Mouse (Mus musculus) CH12.LX (cell line): ENCODE results near the gene B3galt1. TPM values are rescaled to one million over a fixed set of nuclear protein-coding genes. Genes with fewer than 3 reads are reported as not detected.

ENCODE experiments used
- DNase-seq: peaks from one replicate; pipeline ENCODE4 v3.0.0-alpha.2; 2013; ENCODE audit errors: extremely low read depth
- H3K27ac ChIP-seq: 2 replicates; pipeline ENCODE4 v1.5.1; 2012; ENCODE audit warnings: low read depth, mild to moderate bottlenecking, control low read depth, moderate library complexity; ENCODE audit not compliant: insufficient read depth
- H3K27me3 ChIP-seq: replicated peaks from 2 replicates; pipeline ENCODE3; 2012; ENCODE audit warnings: inconsistent platforms
- H3K36me3 ChIP-seq, 2 experiments: replicated peaks in 1 of 2; 2 replicates each; pipeline versions ENCODE3 to v1.6.1; 2012; ENCODE audit warnings: inconsistent platforms in 1 of 2, low read length in 1 of 2, mild to moderate bottlenecking in 1 of 2, mixed read lengths in 1 of 2, moderate library complexity in 1 of 2; ENCODE audit not compliant: control insufficient read depth in 1 of 2, insufficient read depth in 1 of 2
- H3K4me1 ChIP-seq, 2 experiments: 2 replicates each; pipeline ENCODE4 v1.6.1; 2012; ENCODE audit warnings: inconsistent platforms in 1 of 2, moderate library complexity in 1 of 2; ENCODE audit not compliant: insufficient read depth in 2 of 2, control insufficient read depth in 1 of 2
- H3K4me2 ChIP-seq: 2 replicates; pipeline ENCODE4 v1.6.1; 2012; ENCODE audit warnings: low read depth, mild to moderate bottlenecking, control low read depth; ENCODE audit not compliant: poor library complexity, insufficient read depth, severe bottlenecking
- H3K4me3 ChIP-seq, 3 experiments: fragments of 150-350 bp in 1 of 3; sonication (generic) in 1 of 3; replicated peaks in 1 of 3; 2 replicates each; pipeline versions ENCODE3 to v1.5.1; 2011 to 2012; ENCODE audit warnings: low read depth in 2 of 3, low read length in 2 of 3, mild to moderate bottlenecking in 2 of 3, moderate library complexity in 2 of 3, control low read depth in 1 of 3, improper control_type of control experiment in 1 of 3, inconsistent platforms in 1 of 3, mixed read lengths in 1 of 3; ENCODE audit not compliant: poor library complexity in 1 of 3
- H3K79me2 ChIP-seq: replicated peaks from 2 replicates; pipeline ENCODE4 v1.6.1; 2012; ENCODE audit warnings: mild to moderate bottlenecking, moderate library complexity; ENCODE audit not compliant: control insufficient read depth, poor library complexity, insufficient read depth, severe bottlenecking; ENCODE audit errors: extremely low read depth
- H3K9ac ChIP-seq: 2 replicates; pipeline ENCODE4 v1.6.1; 2012; ENCODE audit warnings: low read depth, mild to moderate bottlenecking, control low read depth, moderate library complexity; ENCODE audit not compliant: insufficient read depth
- H3K9me3 ChIP-seq: replicated peaks from 2 replicates; pipeline ENCODE3; 2012; ENCODE audit warnings: low read length, inconsistent platforms, mixed read lengths
- CHD1 ChIP-seq: IDR thresholded peaks from 2 replicates; pipeline ENCODE4 v1.6.1; 2012; ENCODE audit warnings: low read depth, low read length, improper control_type of control experiment, inconsistent platforms
- CTCF ChIP-seq, 2 experiments: IDR thresholded peaks in 1 of 2; conservative IDR thresholded peaks in 1 of 2; 2 replicates each; pipeline ENCODE4 v1.5.1; 2011 to 2012; ENCODE audit warnings: low read depth in 2 of 2, low read length in 2 of 2, improper control_type of control experiment in 1 of 2, inconsistent platforms in 1 of 2, mild to moderate bottlenecking in 1 of 2, moderate library complexity in 1 of 2
- E2F4 ChIP-seq: IDR thresholded peaks from 2 replicates; pipeline ENCODE4 v1.6.1; 2011; ENCODE audit warnings: low read depth, low read length, improper control_type of control experiment; ENCODE audit not compliant: insufficient replicate concordance
- EP300 ChIP-seq: IDR thresholded peaks from 2 replicates; pipeline ENCODE4 v1.6.1; 2011; ENCODE audit warnings: low read length, improper control_type of control experiment
- ETS1 ChIP-seq: conservative IDR thresholded peaks from 2 replicates; pipeline ENCODE4 v1.6.1; 2012; ENCODE audit warnings: low read depth, mild to moderate bottlenecking, inconsistent platforms, low read length, improper control_type of control experiment, moderate library complexity
- HCFC1 ChIP-seq: IDR thresholded peaks from 2 replicates; pipeline ENCODE4 v1.6.1; 2012; ENCODE audit warnings: low read depth, mild to moderate bottlenecking, inconsistent platforms, low read length, improper control_type of control experiment
- JUND ChIP-seq: conservative IDR thresholded peaks from 2 replicates; pipeline ENCODE4 v1.6.1; 2011; ENCODE audit warnings: low read depth, low read length, improper control_type of control experiment
- KAT2A ChIP-seq: IDR thresholded peaks from 2 replicates; pipeline ENCODE4 v1.6.1; 2012; ENCODE audit warnings: low read length, improper control_type of control experiment, inconsistent platforms; ENCODE audit not compliant: insufficient replicate concordance
- MYC ChIP-seq: IDR thresholded peaks from 2 replicates; pipeline ENCODE4 v1.6.1; 2011; ENCODE audit warnings: low read depth, mild to moderate bottlenecking, improper control_type of control experiment, low read length
- NELFE ChIP-seq: IDR thresholded peaks from 2 replicates; pipeline ENCODE4 v1.6.1; 2011; ENCODE audit warnings: low read depth, low read length, improper control_type of control experiment
- NRF1 ChIP-seq: IDR thresholded peaks from 2 replicates; pipeline ENCODE4 v1.6.1; 2014; ENCODE audit warnings: low read depth, mild to moderate bottlenecking, inconsistent platforms, low read length, improper control_type of control experiment, moderate library complexity
- POLR2A ChIP-seq: IDR thresholded peaks from 2 replicates; pipeline ENCODE4 v1.6.1; 2011; ENCODE audit warnings: low read depth, mild to moderate bottlenecking, improper control_type of control experiment, low read length
- POLR2AphosphoS2 ChIP-seq: IDR thresholded peaks from 2 replicates; pipeline ENCODE4 v1.6.1; 2011; ENCODE audit warnings: low read depth, low read length, improper control_type of control experiment
- RAD21 ChIP-seq: IDR thresholded peaks from 2 replicates; pipeline ENCODE4 v1.6.1; 2011; ENCODE audit warnings: low read depth, mild to moderate bottlenecking, low read length, improper control_type of control experiment, moderate library complexity
- TBP ChIP-seq: conservative IDR thresholded peaks from 2 replicates; pipeline ENCODE4 v1.6.1; 2011; ENCODE audit warnings: low read depth, low read length, improper control_type of control experiment
- TCF12 ChIP-seq: IDR thresholded peaks from 2 replicates; pipeline ENCODE4 v1.6.1; 2014; ENCODE audit warnings: low read depth, mild to moderate bottlenecking, inconsistent platforms, low read length, improper control_type of control experiment
- UBTF ChIP-seq: IDR thresholded peaks from 2 replicates; pipeline ENCODE4 v1.6.1; 2012; ENCODE audit warnings: low read depth, mild to moderate bottlenecking, inconsistent platforms, low read length, improper control_type of control experiment, moderate library complexity
- ZC3H11A ChIP-seq: IDR thresholded peaks from 2 replicates; pipeline ENCODE4 v1.6.1; 2012; ENCODE audit warnings: low read depth, mild to moderate bottlenecking, inconsistent platforms, low read length, improper control_type of control experiment
- ZKSCAN1 ChIP-seq: IDR thresholded peaks from 2 replicates; pipeline ENCODE4 v1.6.1; 2012; ENCODE audit warnings: low read depth, inconsistent platforms, low read length, improper control_type of control experiment, borderline replicate concordance
- ZMIZ1 ChIP-seq: IDR thresholded peaks from 2 replicates; pipeline ENCODE4 v1.6.1; 2012; ENCODE audit warnings: low read depth, mild to moderate bottlenecking, inconsistent platforms, low read length, improper control_type of control experiment
- dilution Hi-C: fragments of 300-500 bp; cut with MboI; formaldehyde crosslinking; loops from 2 replicates; pipeline ENCODE4 v1.14.3; 2020; ENCODE audit warnings: low sequenced_read_pairs; ENCODE audit not compliant: extremely low pct_unique_long_range_greater_than_20kb, extremely low pct_ligation_motif_present
- in situ Hi-C: fragments of 300-500 bp; cut with MboI; formaldehyde crosslinking; loops from 3 replicates; pipeline ENCODE4 v1.14.3; 2019; ENCODE audit warnings: low sequenced_read_pairs, low pct_ligation_motif_present, low pct_unique_long_range_greater_than_20kb, mixed read lengths
- polyA plus RNA-seq: library from polyadenylated mRNA; unstranded; fragments of >175 nt; gene quantifications from 2 replicates; pipeline ENCODE4 v1.2.1, GENCODE M21; 2012; ENCODE audit warnings: low read depth; ENCODE audit not compliant: insufficient read length
- total RNA-seq, 2 experiments: library from RNA; depleted of rRNA; stranded (reverse); fragments of 300-350 nt in 1 of 2; fragments of >200 nt in 1 of 2; gene quantifications; 2 replicates each; pipeline ENCODE4 v1.2.3; 2012 to 2014

The B3galt1 gene
- total and polyA plus RNA-seq, 3 experiments = not detected

DNA sequence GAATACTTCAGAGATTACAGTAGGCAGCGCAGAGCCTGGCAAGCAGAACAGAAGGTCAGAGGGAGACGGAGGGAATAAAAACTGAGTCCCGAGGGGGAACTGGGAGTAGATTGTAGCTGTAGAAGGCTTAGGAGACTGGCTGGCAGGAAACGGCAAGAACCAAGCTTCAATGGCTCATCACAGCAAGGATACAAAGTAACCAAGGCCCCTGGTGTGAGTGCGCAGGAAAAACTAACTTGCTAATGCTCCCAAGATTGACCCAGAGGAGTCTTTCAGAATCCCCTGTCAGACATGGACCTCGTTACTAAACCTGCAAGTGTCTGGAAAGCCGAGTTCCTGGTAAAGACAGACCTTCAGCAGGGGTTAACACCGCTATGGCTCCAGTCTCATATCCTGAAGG, 21.2 kb upstream of the B3galt1 start:
- Histone ChIP-seq H3K27me3 (no peaks in the 10 kb centered on the region), H3K36me3 (no peaks in the 10 kb centered on the region), H3K79me2 (no peaks in the 10 kb centered on the region), H3K9me3 (peaks cover 43% of the 10 kb centered on the region), H3K27ac (no peak overlapping the region), H3K4me3 (no peak overlapping the region), H3K4me2 (no peak overlapping the region), H3K9ac (no peak overlapping the region)
- in situ Hi-C loops (no loop called here), dilution Hi-C loops (no loop called here)
- DNase-seq = no peak
- TF ChIP-seq JUND (no peak), RAD21 (no peak), ZMIZ1 (no peak), CHD1 (no peak), TCF12 (no peak), ZC3H11A (no peak), UBTF (no peak), EP300 (no peak), NELFE (no peak), ETS1 (no peak), NRF1 (no peak), ZKSCAN1 (no peak), E2F4 (no peak), MYC (no peak)
- TF ChIP-seq, all 38 proteins: peak for 0
- no peaks in the 10 kb centered on the region for H3K4me1 ChIP-seq

DNA sequence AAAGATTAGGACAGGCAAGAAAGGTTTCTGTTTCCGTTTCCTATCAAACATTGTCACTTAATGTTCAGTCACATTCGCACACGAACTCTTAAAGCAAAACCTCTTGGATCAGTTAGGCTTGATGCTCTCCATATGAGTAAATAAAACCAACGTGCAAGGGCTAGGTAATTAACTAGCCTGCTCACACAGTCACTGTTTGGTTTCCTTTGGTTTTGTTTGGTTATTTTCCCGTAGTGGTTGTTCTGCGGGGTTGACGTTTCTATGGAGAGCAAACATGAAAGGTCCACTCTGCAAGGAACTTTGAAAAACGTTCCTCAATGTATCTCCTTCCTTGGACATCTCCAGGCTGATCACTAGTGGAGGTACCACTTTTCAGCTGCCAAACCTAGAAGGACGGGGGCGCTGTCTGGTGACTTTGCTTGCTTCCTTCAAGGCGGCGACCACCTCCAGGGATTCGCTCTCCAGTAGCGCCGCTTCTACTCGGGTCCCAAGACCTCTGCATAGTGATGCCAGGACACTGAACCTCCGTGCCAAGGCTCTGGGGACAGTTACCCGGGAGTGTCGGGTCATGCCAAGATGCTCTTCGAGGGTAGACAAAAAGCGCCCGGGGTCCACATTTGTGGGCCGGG, 706 bp upstream of the B3galt1 start:
- no peaks in the 10 kb centered on the region for H3K4me1 ChIP-seq
- no peak overlapping the region for H3K9ac ChIP-seq
- no peaks in the 10 kb centered on the region for H3K79me2 ChIP-seq
- DNase-seq = no peak
- peaks cover 38% of the 10 kb centered on the region for H3K9me3 ChIP-seq
- H3K27me3 ChIP-seq = no peaks in the 10 kb centered on the region
- no peak overlapping the region for H3K4me3 ChIP-seq
- no peaks in the 10 kb centered on the region for H3K36me3 ChIP-seq
- TF ChIP-seq HCFC1 (no peak), POLR2AphosphoS2 (no peak), POLR2A (no peak), CHD1 (no peak), TBP (no peak), CTCF (conservative IDR thresholded peaks at IDR 0.05 in 1 of 2, IDR thresholded peaks at IDR 0.05 in 1 of 2; ENCODE audit: low read depth in 2 of 2, low read length in 2 of 2) (no peak), E2F4 (no peak), RAD21 (no peak), NELFE (no peak), KAT2A (no peak)
- in situ Hi-C loops = no loop called here
- no peak overlapping the region for H3K27ac ChIP-seq
- H3K4me2 ChIP-seq = no peak overlapping the region
- dilution Hi-C loops = no loop called here
